Mouse (Mus musculus): ENCODE data around the gene Mgat4b.

- TF ChIP-seq CTCF (IDR thresholded peaks at IDR 0.05; ENCODE audit: control insufficient read depth, insufficient read depth, insufficient replicate concordance, low read depth, low read length), result no peak
- TF ChIP-seq POLR2A (IDR thresholded peaks at IDR 0.05; ENCODE audit: control insufficient read depth, low read depth, low read length), result no peak
Observed at GRCm38 (mm10) chr11:50203302-50203827, 7.3 kb upstream of the Mgat4b start.

All from testis, adult 2 months (tissue).